Mouse (Mus musculus) natural killer cell, adult 2 months (primary cell): ENCODE results near the gene Cpt2.

Experiments used
- DNase-seq, 2 experiments: peaks; one replicate each; pipeline ENCODE4 v3.0.0; 2022; ENCODE audit warnings: low spot score in 2 of 2

Cpt2 gene

DNA sequence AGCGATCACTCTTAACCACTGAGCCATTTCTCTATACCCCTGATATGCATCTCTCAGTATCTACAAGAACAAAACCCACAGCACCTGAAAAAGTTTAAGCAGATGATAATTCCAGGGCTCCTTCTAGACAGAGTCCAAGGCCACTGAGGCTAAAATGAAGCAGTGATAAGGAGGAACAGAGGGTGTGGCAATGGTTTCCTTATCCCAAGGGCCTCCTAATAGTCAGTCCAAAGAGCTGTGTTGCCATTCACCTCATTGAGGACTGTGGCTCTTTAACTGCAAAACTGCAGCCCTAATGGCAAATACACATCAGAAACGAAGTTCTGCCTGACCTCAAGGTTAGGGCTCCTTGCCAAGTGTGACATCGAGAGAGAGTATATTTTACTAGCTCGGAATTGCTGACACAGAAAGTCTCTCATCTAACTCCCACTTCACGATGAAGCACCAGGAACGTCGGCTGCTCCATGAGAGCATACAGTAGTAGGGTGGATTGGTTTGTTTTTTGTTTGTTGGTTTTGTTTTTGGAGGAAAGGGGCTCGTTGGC is 2.2 kb downstream of the Cpt2 start:
- no peak for DNase-seq

DNA sequence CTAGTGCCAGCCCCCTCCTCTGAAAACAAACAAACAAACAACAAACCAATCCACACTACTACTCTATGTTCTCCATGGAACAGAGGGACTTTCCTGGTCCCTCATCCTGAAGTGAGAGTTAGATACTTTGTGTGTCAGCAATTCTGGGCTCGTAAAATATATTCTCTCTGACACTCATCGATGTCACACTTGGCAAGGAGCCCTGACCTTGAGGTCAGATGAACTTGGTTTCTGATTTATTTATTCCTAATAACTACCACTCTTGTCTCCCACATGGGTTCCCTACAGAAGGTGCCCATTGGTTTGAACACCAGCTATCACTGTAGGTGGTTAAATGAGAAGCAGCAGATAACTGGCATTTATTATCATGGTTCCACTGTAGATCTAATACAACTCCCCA is 3.1 kb downstream of the Cpt2 start:
- no peak for DNase-seq

DNA sequence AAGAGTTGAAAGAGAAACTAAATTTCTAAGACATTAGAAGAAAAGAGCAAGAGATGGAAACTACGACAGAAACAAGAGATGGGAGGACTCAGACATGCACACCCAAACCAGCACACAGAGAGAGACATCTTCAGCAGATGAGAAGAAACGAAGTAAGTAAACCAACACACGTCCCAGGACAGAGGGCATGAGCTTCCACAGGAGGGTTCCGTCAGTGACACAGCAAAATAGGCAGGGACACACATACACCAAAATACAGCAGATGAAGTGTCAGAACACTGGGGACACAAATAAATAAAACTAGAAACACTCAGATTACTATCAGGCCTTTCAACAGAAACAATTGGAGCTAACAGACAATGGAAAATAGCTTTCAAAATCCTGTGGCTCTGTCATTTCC is 13.4 kb downstream of the Cpt2 start:
- DNase-seq: no peak

DNA sequence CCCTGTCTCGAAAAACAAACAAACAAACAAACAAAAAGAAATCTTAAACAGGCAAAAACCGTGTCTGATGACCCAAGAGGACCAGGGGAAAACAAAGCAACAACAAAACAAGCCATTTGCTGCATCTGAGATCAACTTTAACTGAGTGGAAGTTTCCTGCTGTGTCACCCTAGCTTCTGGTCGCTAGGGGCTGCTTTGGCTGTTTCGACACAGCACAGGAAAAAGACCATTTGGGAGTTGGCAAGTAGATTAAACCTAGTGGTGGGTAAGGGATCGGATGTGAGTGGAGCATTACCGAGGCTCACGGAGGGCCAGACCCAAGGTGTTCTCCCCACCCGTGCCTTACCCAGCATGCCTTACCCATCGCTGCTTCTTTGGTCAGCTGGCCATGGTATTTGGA is 16.8 kb downstream of the Cpt2 start:
- DNase-seq: no peak

DNA sequence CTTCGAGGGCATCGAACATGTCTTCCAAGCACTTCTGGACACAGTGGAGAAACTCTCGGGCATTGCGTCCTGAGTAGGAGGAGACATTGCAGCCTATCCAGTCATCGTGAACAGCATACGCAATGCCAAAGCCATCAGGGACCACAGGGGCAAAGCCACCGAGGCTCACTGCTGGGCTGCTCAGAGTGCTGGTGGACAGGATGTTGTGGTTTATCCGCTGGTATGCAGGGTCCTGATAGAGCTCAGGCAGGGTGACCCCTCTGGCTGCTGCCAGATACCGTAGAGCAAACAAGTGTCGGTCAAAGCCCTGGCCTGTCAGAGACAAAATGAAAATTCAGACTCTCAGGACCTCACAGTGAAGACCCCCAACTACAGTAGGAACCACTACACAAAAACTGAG is 19.2 kb downstream of the Cpt2 start:
- no peak for DNase-seq

DNA sequence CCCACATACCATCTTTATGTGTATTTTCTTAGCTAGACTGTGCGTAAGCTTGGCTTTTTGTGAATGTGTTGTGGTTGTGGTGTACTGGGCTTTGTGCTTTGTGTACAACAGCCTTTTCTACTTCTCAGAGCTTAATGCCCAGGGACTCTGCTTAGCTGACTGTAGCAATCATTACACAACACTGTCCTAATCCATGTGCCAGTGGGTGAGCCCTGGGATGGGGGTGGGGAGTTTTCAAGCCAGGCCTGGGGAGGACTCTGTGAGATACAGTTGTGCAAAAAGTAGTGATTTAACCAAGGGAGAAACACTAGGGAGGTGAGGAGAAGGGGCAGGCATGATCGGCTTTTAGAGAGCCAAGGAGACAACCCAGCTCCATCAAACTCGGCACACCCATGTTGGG is 23.2 kb downstream of the Cpt2 start:
- no peak for DNase-seq

DNA sequence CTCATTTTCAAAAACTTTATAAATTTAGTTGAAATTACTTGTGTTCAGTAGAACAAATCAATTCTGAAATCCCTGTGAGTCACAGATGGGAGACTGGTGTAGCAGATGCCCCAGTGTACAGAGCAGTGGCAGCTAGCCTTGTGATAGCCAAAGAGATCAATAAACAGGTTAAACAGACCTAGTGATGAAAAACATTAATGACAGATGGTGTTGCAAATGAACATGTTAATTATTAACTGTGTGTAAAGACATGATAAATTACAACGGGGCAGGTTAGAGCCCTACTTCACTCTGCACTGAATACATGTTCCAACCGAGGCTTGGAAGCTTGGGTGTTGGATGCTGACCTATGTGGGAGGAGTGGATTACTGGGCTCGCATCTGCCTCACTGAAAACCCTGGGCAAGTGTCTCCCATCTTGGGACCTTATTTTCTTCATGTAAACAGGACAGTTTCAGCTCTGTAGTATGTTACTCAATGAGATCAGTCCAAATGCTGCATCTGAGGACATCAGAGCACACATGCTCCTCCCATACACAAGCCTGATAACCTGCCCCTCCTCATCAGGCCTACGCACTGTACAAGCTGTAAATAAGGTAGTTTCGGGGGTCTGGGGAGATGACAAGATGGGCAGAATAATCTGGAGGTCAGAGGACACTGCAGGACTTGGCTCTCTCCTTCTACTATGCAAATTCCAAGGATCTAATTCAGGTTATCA is 24.0 kb downstream of the Cpt2 start:
- no peak for DNase-seq

DNA sequence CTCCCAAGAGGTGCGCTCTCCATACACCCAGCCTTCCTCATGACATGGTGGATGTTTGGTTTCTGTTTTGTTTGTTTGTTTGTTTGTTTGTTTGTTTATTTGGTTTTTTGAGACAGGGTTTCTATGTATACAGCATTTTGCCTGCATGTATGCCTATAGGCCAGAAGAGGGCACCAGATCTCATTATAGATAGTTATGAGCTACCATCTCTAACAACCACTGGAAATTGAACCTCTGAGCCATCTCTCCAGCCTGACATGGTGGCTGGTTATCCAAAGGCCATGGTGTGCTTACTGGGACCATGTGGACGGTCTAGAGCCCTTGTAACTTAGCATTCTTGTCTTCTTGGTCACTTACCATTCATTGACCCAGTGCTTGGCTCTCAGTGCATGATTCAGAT is 30.7 kb downstream of the Cpt2 start:
- no peak for DNase-seq

DNA sequence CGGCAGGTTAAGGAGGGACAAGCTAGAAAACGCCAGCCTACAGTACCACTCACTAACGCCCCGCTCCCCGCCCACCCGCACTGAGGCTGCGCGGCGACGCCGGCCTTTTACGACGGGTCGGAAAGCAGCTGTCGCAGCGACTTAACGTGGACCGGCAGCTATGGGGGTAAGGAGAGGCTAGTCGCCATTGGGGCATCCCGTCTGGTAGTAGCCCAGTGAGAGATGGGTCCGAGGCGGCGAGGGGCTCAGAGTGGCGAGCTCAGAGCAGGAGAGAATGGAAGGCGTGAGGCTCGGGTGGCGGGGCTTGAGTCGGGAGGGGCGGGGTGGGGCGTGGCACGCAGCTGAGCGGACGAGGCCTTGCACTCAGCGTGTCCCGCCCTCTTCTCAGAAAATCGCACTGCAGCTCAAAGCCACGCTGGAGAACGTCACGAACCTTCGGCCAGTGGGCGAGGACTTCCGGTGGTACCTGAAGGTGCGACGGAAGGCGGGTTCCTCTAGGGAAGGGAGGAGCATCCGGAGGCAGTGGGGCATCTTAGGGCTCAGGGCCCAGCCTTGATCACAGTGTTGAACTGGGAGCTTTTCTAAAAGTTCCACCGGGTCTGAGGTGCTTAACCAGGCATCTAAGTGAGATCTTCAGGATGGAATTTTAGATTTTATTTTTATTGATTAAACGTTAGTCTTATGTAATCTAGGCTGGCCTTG is 33.5 kb downstream of the Cpt2 start, which contains the start of gene 0610037L13Rik:
TSS of gene 0610037L13Rik (plus strand) at position 83 of the 702 bp plus-strand sequence.
- DNase-seq: peak; percentile 93

DNA sequence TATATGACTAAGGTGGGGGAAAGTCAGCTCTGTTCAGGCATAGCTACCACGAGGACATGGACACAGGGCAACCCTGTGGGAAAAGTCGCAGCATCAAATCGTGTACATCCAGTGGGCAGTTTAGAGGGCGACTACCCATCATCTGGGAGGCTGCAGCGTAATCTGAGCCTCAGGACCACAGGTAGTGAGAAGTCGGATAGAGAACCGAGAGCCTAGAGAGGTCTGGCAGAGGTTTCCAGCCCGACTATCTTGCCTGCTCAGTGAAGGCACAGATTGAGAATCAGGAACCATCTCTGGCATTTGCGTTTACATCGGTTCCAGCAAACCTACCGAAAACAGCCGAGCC is 34.1 kb downstream of the Cpt2 start:
- DNase-seq: no peak

DNA sequence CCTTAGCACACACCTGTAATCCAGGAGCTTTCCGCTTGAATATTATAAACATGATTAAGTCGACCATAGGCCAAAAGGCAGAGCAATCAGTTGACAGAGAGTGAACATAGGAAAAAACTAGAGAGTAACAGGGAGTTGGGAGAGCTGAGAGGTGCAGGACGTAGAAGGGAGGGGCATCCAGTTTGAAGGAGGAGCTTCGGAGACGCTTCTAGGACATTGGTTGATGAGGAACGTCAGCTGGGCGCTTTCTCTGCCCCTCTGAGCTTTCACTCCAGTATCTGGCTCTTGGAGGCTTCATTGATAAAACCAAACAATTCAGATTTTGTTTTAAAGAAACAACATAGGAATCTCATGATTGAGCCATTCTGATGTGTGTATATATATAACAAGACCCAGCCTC is 37.0 kb downstream of the Cpt2 start:
- no peak for DNase-seq

DNA sequence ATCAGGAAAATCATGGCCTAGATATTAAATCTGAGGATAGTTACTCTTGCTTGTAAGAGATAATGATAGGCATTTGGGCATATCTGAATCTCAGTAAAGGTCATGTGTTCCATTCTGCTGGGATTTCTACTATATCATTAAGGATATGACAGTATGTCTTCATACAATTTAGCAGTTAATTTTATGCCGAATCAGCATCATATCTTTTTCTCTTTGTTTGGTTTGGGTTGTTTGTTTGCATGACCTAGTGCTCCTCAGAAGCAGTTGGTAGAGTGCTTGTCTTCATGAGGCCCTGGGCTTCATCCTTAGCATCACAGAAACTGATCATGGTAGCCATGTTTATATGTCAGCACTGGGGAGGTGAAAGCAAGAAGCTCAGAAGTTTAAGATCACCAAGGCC is 41.8 kb downstream of the Cpt2 start:
- DNase-seq: no peak

DNA sequence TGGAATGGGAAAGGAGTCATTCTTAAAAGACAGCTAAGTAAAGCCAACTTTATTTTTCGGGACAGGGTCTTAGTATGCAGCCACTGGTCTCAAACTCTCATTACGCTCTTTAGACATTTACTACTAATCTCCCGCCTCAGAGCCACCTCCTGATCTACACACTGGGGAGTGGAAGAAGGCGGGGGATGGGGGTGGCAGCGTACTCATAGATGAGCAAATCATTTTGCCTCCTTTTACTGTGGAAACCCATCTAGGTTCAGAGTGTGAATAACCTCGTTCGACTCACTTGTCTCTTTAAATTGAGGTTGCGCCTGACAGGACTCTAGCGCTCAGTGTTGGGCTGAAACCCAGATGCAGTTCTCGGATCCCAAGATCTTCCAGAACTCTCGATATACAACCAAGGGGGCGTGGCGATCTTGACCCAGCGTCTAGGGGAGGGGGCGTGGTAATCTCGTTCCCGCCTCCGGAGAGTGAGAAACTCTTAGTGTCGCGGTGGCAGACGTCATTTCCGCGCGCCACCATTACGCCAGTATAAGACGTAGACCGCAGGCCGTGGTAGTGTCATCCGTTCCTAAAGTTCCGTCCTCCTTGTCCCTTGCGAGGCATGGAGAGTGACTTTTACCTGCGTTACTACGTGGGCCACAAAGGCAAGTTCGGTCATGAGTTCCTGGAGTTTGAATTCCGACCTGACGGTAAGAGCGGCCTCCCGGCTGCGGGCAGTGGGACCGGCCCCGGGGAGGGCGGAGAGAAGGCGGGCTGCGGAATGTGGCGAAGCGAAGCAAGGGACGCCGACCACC is 44.0 kb downstream of the Cpt2 start, which contains the start of gene Magoh:
TSS of gene Magoh (plus strand) at position 502 of the 797 bp plus-strand sequence.
- peak; percentile 93 for DNase-seq

DNA sequence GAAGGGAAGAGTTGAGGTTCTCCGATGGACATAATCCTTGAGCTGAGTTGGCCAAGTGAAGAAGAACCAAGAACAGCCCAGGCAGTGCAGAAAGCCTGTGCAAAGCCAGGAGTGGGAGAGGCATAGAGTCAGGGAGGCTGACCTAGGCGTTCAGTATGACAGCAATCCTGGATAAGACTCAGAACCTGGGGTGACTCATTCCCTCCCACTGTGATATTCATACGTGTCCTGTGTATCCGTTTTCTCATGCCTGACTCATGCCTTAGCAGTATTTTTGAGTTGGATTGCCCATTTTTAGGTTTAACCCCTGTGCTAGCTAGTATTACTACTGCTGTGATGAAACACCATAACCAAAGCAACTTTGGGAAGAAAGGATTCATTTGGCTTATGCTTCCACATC is 58.5 kb downstream of the Cpt2 start:
- no peak for DNase-seq

DNA sequence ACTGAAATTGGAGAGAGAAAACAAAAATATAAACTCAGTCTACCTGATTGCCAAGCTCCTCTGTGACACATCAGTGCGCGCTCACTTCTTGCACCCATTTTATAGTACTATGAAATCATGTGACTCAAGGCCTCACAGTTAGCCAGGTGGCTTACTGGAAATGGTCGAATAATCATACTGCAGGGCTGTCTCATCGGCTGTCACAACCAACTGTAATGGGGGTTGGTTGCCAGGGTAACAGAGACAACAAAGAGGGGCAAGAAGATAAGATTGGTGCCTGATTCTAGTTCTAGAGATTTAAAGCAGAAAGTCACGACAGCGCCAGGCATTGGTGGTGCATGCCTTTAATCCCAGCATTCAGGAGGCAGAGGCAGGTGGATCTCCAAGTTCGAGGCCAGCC is 64.4 kb downstream of the Cpt2 start:
- no peak for DNase-seq

DNA sequence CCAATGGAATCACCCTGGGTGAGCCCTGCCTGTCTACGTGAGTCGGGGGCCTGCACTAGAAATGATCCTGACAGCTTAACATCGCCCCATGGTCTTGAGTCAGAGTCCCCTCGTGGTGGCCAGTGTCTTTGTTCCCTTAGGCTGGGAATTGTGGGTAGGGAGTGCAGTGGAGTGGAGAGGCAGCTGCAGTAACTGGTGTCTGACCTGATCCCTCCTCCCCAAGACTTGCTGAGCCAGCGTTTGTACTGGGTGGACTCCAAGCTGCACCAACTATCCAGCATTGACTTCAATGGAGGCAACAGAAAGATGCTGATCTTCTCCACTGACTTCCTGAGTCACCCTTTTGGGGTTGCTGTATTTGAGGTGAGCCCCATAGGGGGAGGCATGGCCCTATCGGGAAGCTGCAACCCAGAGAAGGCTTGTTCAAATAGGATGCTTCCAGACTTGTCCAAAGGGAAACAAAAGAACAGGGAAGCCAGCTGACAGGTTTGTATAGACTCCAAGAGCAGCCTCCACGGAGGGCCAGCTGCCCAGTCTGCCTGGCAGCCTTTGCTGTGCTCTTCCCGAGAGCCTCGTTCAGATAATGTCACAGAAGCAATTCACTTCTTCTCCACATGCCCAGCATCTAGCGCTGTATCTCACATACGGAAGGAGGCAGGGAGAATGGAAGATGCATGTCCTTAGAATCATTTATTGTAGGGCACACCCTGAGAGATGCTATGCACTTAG is 66.3 kb downstream of the Cpt2 start:
- DNase-seq: no peak
